Mouse (Mus musculus): ENCODE results near the gene Ptpn1.

DNA sequence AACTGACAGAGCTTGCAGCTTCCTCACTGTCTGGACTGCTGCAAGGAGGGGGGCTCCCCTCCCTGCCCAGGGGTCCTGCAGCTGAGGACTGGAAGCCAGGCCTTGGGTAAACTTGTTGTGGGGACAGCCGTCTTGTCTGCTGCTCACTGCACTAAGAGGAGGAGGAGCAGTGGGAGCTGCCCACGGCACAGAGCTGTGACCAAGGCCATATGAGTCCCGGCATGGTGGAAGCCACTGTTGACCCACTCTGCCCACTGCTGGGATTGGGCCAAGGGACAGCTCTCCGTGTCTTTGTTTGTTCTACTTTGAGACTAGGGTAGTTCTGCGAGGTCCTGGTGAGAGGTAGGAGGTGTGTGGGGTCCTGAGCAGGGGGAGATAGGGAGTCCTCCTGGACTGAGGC, 40.3 kb downstream of the Ptpn1 start:
- TF ChIP-seq CTCF (conservative IDR thresholded peaks at IDR 0.05; ENCODE audit: low read length) (no peak), POU5F1 (IDR thresholded peaks at IDR 0.05; ENCODE audit: borderline replicate concordance, low read length) (no peak), NANOG (IDR thresholded peaks at IDR 0.05; ENCODE audit: borderline replicate concordance, low read length) (no peak)

Measured in E14TG2a.4 (cell line).